Mouse (Mus musculus) heart, postnatal 36 days (tissue): ENCODE measurements around the gene Rsl1d1. TPM values are rescaled to one million over a fixed set of nuclear protein-coding genes. Genes with fewer than 3 reads are reported as not detected.
"Not testable (repeated sequence)": the region's sequence is repeated elsewhere in the genome, so short reads cannot be mapped to it uniquely, and the experiment has no call there.

Experiments used
- DNase-seq, 2 experiments: peaks; one replicate each; pipeline ENCODE4 v3.0.0; 2021 to 2022
- intact Hi-C: fragments of 180-260 bp; cut with DNase I; formaldehyde crosslinking; loops from one replicate; pipeline ENCODE4 v1.15.1; 2025
- microRNA-seq, 2 experiments: library from miRNA; unstranded; fragments of <30 nt; microRNA quantifications; one replicate each; pipeline ENCODE4 v1.2.0; 2021; ENCODE audit warnings: borderline number of aligned reads in 2 of 2
- total RNA-seq, 2 experiments: library from RNA; stranded (reverse); gene quantifications; 2 replicates each; pipeline ENCODE4 v1.2.3; 2021

Rsl1d1 gene
- total RNA-seq, 2 experiments from 2014 or later, result 52.5 to 54.7 TPM

DNA sequence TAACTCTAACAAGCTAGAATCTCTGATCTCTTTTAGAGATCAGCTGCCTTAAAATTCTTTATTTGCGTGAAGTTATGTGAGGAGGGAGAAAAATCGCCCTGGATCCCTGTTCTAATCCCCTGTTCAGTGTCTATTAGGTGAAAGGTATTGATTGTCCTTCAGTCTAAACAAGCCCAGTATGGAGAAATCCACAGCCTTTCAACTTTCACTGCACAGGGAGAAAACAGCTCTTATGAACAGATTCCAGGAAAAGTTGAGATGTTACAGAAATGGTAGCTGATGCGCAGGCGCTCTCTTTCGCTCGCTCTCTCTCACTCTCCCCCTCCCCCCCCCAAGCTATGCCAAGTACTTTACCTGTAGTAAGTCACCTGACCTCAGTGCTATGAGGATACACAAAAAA lies 31.5 kb downstream of the Rsl1d1 start:
- intact Hi-C loops, result loop anchor here (5.0 kb wide), 1 partner anchor 134 kb away; no protein-coding TSS in a partner anchor
- DNase-seq, result no peak

DNA sequence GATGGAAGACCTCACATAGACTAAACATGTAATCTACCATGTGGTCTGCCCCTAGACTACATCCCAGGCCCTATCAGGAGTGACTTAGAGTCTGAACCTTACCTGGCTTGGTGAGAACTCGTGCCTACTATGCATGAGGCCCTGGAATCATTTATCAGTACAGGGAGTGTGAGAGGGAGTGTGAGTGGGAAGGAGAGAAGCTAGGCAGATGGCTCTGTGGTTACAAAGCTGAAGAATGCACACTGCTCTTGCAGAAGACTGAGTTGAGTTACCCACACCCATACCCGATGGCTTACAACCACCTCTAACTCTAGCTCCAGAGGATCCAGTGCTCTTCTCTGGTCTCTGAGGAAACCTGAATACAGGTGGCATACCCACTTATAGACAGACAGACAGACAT lies 36.7 kb downstream of the Rsl1d1 start:
- DNase-seq, result no peak
- intact Hi-C loops, result no loop called here

DNA sequence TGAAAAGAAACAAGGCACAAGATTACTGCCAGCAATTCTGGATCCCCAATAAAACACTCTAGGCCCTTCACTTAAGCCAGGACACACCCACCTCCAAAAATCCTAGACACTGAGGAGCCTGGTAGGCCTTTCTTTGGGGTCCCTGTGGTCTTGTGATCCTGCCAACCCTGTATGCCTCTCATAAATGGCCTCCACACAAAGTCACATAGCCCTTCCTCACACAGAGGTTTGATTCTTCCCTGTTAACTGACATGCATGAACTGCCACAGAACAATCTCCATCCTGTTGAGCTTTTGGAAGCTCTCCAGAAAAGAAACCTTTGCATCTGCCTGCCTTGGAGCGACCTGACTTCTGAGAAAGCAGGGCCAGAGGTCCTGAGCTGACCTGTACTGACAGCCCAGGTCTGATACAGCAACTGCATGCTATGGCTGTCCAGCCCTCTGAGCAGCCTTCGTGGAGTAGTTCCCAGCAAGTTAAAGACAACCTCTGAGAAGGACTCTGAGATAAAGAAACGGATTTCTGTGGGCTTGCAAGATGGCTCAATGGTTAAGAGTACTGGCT lies 38.4 kb downstream of the Rsl1d1 start:
- DNase-seq, result no peak
- intact Hi-C loops, result no loop called here

DNA sequence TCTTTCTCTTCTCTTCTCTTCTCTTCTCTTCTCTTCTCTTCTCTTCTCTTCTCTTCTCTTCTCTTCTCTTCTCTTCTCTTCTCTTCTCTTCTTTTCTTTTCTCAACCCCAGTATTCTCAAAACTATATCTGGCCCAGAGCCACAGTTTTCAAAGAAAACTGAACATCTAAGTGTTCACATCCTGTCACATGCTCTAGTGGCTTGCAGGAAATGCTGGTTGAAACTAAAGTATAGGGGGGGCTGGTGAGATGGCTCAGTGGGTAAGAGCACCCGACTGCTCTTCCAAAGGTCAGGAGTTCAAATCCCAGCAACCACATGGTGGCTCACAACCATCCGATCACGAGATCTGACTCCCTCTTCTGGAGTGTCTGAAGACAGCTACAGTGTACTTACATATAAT lies 45.4 kb downstream of the Rsl1d1 start:
- intact Hi-C loops, DNase-seq: not testable (repeated sequence)

DNA sequence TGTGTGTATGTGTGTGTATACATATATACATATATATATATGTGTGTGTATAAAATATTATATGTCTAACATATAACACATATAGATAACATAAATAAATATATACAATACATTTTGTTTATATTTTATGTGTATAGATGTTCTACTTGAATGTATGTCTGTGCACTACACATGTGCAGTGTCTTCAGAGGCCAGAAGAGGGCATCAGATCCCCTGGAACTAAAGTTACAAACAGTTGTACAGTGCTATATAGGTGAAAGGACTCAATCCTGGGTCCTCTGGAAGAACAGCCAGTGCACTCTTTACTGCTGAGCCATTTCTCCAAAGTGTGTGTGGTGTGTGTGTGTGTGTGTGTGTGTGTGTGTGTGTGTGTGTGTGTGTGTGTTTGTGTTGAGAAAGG lies 48.6 kb downstream of the Rsl1d1 start:
- intact Hi-C loops, result no loop called here
- no peak for DNase-seq

DNA sequence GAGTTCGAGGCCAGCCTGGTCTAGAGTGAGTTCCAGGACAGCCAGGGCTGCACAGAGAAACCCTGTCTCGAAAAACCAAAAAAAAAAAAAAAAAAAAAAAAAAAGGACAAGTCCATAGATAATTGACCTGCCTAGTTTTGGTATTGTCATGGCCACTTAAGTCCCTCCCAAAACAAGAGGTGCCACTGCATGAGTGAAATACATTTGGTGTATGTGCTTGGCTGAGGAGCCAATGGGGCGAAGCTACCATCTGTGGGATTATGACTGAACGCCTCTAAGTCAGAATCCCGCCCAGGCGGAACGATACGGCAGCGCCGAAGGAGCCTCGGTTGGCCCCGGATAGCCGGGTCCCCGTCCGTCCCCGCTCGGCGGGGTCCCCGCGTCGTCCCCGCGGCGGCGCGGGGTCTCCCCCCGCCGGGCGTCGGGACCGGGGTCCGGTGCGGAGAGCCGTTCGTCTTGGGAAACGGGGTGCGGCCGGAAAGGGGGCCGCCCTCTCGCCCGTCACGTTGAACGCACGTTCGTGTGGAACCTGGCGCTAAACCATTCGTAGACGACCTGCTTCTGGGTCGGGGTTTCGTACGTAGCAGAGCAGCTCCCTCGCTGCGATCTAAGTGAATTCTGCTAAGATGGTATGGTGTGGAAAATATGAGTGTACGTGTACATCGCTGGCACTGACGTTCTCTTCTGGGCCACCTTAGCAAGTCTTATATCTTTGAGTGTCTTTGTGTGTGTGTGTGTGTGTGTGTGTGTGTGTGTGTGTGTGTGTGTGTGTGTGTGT lies 59.2 kb downstream of the Rsl1d1 start:
- intact Hi-C loops, result not testable (repeated sequence)
- DNase-seq, result peak; percentile 100

Small RNAs within 50 kb of the gene (microRNA-seq; reads per million reads assigned to microRNA genes)
- gene Gm23935, result 37.7 to 65.8 reads per million in 2 experiments

Other genes with a start within 250 kb of the Rsl1d1 start
- 10 to 100 TPM; 28.1 to 33.8 TPM for gene Snn, start 142.4 kb downstream of the Rsl1d1 start, total RNA-seq
- gene Litaf, start 137.2 kb downstream of the Rsl1d1 start, total RNA-seq, result 10 to 100 TPM; 19.9 to 21.7 TPM
- gene Txndc11, start 68.7 kb downstream of the Rsl1d1 start, total RNA-seq, result 10 to 100 TPM; 12.5 to 14.7 TPM
- gene Zc3h7a, start 26.9 kb downstream of the Rsl1d1 start, total RNA-seq, result 10 to 100 TPM; 19.8 to 26.0 TPM
- 10 to 100 TPM; 64.1 to 65.2 TPM for gene Gspt1, start 51.0 kb upstream of the Rsl1d1 start, total RNA-seq
- not detected for gene Tnfrsf17, start 110.5 kb upstream of the Rsl1d1 start, total RNA-seq
- 10 to 100 TPM; 10.8 to 14.9 TPM for gene Snx29, start 119.6 kb upstream of the Rsl1d1 start, total RNA-seq